Mouse (Mus musculus): Measurements from ENCODE around the gene BC048562.

BC048562 gene

DNA sequence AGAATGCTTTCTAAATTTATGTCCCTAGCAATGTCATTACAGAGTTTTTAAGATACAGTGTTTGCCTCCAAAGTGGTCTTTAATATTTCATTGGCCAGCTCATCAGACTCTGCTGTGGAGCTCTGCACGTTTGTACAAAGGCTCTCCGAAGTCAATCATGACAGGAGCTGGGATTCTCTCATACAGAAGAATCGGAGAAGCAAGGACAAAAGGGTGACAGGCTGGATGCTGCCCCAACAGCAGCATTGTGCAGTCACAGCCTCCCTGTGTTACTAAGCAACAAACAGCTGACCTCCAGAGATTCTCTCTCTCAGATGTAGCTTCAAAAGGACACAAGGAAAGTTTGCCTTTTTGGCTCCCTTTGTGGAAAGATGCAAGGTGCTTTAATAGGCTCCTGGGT lies at the start of gene BC048562:
Gene BC048562 (plus strand): TSS at position 301 of the 400 bp plus-strand sequence.
- DNase-seq (ENCODE audit: low spot score), result no peak

- no peak for DNase-seq (ENCODE audit: low spot score)
These were observed 49.5 kb upstream of the BC048562 start for GRCm38 (mm10) chr9:108386816-108387215.

- DNase-seq (ENCODE audit: low spot score), result no peak
These were observed 47.7 kb upstream of the BC048562 start for GRCm38 (mm10) chr9:108388601-108389000.

- DNase-seq (ENCODE audit: low spot score), result no peak
These were observed 47.1 kb upstream of the BC048562 start for GRCm38 (mm10) chr9:108389220-108389619.

DNA sequence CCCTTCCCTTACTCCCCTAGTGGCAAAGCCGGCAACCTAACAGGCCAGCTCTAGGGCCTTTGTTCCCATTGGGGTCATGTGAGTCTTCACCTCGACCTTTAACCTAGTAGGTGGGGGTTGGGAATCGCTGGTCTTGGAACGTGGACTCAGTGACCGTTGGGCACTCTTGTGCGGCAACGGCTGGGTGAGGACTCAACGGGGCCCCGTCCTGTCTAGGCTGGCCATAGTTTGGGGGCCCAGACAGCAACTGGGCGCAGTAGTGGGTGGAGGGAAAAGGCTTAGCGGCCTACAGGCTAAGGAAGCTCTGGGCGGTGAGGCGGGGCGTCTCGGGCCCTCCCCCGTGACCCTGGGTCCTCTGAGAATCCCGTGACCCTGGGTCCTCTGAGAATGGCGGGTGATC lies 43.6 kb upstream of the BC048562 start, which contains the start of gene 1700102P08Rik:
Gene 1700102P08Rik (plus strand): TSS at position 130 of the 400 bp plus-strand sequence.
- DNase-seq (ENCODE audit: low spot score), result no peak

- DNase-seq (ENCODE audit: low spot score), result no peak
These were observed 42.1 kb upstream of the BC048562 start for GRCm38 (mm10) chr9:108394191-108394590.

DNA sequence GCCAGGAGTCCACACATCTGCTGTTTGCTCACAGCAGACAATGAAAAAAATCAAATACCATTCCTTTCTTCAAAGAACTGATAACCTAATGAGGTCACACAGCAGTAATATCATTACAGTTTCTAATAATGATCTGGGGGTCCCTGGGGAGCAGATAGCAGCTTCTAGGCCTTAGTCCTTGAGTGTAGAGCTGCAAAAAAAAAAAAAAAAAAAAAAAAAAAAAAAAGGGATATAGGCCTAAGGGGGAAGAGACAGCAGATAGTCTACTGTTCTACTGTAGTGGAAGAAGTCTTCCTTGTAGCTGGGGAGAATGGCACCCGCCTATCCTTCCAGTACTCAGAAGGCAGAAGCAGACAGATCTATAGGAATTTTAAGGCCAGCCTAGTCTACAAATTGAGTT lies 40.9 kb upstream of the BC048562 start:
- no peak for DNase-seq (ENCODE audit: low spot score)

GRCm38 (mm10) chr9:108398324-108398723 lies 38.0 kb upstream of the BC048562 start:
- DNase-seq (ENCODE audit: low spot score), result no peak

GRCm38 (mm10) chr9:108401186-108401960 lies 34.9 kb upstream of the BC048562 start:
- peak; percentile 26 for DNase-seq (ENCODE audit: low spot score)

- DNase-seq (ENCODE audit: low spot score), result no peak
These were observed 33.2 kb upstream of the BC048562 start for GRCm38 (mm10) chr9:108403081-108403480.

GRCm38 (mm10) chr9:108404451-108404850 lies 31.8 kb upstream of the BC048562 start:
- DNase-seq (ENCODE audit: low spot score), result no peak

DNA sequence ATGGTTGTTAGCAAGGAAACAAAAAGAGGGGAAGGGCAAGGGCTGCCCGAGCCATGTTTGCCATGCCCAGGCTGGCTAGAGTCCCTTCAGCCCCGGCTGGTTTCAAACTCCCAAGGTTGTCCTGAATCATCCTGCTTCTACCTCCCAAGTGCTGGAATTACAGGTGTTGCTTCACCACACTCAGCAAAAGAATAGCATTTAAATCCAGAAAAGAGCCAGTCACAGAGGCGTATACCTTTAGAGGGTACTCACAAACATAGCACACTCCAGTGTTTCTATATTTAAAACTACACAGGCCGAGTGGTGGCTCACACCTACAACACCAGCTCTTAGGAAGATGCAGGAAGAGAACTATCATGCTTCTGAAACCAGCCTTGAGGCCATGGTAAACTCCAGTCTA lies 26.7 kb upstream of the BC048562 start:
- no peak for DNase-seq (ENCODE audit: low spot score)

GRCm38 (mm10) chr9:108411381-108411942 lies 24.8 kb upstream of the BC048562 start:
- no peak for DNase-seq (ENCODE audit: low spot score)

- DNase-seq (ENCODE audit: low spot score), result peak; percentile 21
These were observed 24.1 kb upstream of the BC048562 start for GRCm38 (mm10) chr9:108412221-108412620.

DNA sequence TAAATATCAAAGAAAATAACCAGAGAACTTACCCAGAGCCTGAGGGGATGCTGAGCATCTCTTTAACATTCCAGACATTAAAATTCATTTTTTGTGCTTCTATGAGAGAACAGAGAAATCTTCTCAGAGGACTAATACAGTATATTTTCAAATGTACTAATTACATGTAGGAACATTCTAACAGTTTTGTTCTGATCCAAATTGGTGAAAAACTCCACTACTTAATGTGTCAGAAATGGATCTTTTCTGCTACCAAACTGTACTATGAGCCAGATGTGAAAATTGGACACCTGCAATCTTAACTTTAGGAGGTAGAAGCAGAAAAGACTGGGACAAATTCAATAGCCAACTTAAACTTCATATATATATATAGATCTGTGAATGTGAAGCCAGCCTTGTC lies 7.9 kb upstream of the BC048562 start, which contains the start of gene Ccdc36:
Gene Ccdc36 (minus strand): TSS at position 101 of the 400 bp plus-strand sequence.
- no peak for DNase-seq (ENCODE audit: low spot score)

DNA sequence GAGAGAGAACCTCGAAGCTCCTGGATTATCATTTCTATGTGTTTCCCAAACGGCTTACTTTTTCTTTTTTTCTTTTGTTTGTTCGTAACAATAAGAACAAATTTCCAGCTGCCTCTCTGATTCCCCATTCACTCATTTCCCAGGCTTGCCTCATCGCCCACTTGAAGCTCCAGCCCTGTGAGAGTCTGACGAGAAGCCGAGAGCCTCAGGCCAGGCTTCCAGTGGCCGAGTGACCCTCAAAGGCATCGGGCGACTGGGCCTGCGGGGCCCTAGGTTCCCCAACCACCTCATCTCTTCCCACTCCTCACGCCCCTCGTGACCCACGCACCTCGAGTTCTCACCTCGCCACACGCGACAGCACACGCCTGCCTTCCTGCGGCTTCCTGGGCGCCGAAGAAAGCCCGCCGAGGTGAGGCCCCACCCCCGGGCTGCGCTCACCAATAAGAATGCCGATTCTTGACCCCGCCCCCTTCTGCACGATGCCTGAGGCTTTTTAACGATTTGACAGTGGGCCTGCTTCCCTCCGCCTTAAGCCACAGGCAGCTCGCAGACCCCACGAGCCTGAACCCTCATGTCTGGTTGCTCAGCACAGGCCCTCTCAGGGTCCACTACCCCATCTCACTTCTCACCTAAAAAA lies 4.7 kb upstream of the BC048562 start:
- no peak for DNase-seq (ENCODE audit: low spot score)

DNA sequence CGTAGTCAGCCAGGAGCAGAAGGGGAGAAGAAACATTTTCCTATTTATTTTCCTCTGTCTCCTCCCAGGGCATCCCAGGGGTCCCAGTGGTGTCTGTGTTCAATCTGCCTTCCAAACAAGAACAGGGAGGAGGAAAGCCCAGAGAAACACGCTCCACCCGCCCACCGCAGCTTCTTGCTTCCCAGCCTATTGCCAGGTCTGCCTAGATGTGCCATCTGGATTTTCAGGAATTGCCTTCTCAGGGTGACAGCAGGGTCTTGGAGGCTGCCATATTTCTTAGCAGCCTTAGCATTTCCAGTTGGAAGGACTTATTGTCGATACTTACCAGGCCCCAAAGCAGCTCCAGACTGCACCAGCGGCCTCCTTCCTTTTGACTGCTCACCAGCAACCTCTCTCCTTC lies 2.9 kb downstream of the BC048562 start:
- no peak for DNase-seq (ENCODE audit: low spot score)

DNA sequence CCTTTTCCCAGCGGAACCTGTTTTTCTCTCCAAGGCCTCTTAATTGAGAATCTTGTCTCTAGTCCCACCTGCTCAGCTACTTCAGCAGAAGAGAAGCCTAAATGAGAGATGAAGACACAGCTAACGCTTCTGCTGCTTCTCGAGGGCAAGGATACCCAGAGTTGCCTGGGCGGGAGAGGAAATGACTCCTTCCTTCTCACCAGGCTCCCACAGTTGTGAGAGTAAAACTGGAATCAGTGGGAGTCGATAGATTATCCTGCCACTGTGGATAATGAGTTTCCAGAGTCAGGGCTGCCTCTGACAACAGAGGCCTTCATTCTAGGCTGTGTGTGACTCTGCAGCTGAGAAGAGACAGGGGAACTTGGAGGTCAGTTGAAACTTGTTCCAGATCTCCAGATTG lies 4.2 kb downstream of the BC048562 start:
- no peak for DNase-seq (ENCODE audit: low spot score)

- DNase-seq (ENCODE audit: low spot score), result no peak
These were observed 5.1 kb downstream of the BC048562 start for GRCm38 (mm10) chr9:108441236-108441919.

- no peak for DNase-seq (ENCODE audit: low spot score)
These were observed 8.8 kb downstream of the BC048562 start for GRCm38 (mm10) chr9:108445125-108445524.

DNA sequence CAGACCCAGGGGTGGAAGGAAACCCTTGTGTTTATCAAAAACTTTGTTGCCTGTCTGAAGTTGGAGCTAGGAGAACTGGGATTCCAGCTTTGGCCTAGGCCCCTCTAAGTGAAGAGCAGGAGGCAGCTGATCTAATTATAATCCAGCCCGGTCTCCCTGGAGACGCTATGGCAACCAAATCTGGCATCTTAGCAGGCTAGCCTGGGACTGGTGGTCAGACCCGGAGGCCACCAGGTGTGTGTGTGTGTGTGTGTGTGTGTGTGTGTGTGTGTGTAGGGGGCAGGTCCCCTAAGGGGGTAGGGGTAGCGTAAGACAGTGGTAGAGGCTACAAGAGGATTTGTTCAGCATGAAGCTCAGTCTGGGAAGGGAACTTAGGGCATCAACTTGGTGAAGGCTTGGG lies 13.6 kb downstream of the BC048562 start:
- no peak for DNase-seq (ENCODE audit: low spot score)

All from lung, postnatal 25 days (tissue).